Mouse (Mus musculus) intestine, embryonic 16.5 days (tissue): Measurements from ENCODE around the gene Slco1c1. TPM values are rescaled to one million over a fixed set of nuclear protein-coding genes. Genes with fewer than 3 reads are reported as not detected.

Source experiments
- ATAC-seq: fragments of 200-750 bp; cut with Nextera tagmentation; 2 replicates; pipeline ENCODE4 v1.8.0; 2017; ENCODE audit warnings: moderate TSS enrichment, moderate library complexity
- H3K27ac ChIP-seq: fragments of 300-500 bp; sonication (generic); 2 replicates; pipeline ENCODE4 v1.5.1; 2014; ENCODE audit warnings: mild to moderate bottlenecking, low read length
- H3K27me3 ChIP-seq: fragments of 300-500 bp; sonication (generic); replicated peaks from 2 replicates; pipeline ENCODE4 v1.6.1; 2014; ENCODE audit warnings: low read length, control low read depth, mixed read lengths; ENCODE audit not compliant: control insufficient read depth, insufficient read depth
- H3K36me3 ChIP-seq: fragments of 300-500 bp; sonication (generic); 2 replicates; pipeline ENCODE4 v1.6.1; 2014; ENCODE audit warnings: low read length, control low read depth; ENCODE audit not compliant: control insufficient read depth, insufficient read depth
- H3K4me1 ChIP-seq: fragments of 300-500 bp; sonication (generic); 2 replicates; pipeline ENCODE4 v1.6.1; 2014; ENCODE audit warnings: low read length, control low read depth, mixed read lengths; ENCODE audit not compliant: control insufficient read depth, insufficient read depth
- H3K4me2 ChIP-seq: fragments of 300-500 bp; sonication (generic); 2 replicates; pipeline ENCODE4 v1.6.1; 2014; ENCODE audit warnings: low read depth, low read length, control low read depth
- H3K4me3 ChIP-seq: fragments of 300-500 bp; sonication (generic); 2 replicates; pipeline ENCODE4 v1.5.1; 2014; ENCODE audit warnings: mild to moderate bottlenecking, low read length
- H3K9ac ChIP-seq: fragments of 300-500 bp; sonication (generic); 2 replicates; pipeline ENCODE4 v1.6.1; 2014; ENCODE audit warnings: low read depth, low read length
- H3K9me3 ChIP-seq: fragments of 300-500 bp; sonication (generic); 2 replicates; pipeline ENCODE4 v1.6.1; 2016; ENCODE audit warnings: low read length, control low read depth; ENCODE audit not compliant: control insufficient read depth
- WGBS: fragments of 180-500 bp; shearing (Covaris S2); extraction: QIAGEN DNeasy Blood & Tissue Kit; methylation state at CpG from one replicate; pipeline ENCODE4 v1.1.7; 2014; 5-methylcytosine and 5-hydroxymethylcytosine counted together
- polyA plus RNA-seq: library from polyadenylated mRNA; unstranded; fragments of >200 nt; fragmentation: Nextera tagmentation; extraction: Ambion mirVana; gene quantifications from 2 replicates; pipeline ENCODE4 v1.2.1, GENCODE M21; 2015

The Slco1c1 gene
- polyA plus RNA-seq, 1 experiment from 2014 or later, result 0.09 TPM

DNA sequence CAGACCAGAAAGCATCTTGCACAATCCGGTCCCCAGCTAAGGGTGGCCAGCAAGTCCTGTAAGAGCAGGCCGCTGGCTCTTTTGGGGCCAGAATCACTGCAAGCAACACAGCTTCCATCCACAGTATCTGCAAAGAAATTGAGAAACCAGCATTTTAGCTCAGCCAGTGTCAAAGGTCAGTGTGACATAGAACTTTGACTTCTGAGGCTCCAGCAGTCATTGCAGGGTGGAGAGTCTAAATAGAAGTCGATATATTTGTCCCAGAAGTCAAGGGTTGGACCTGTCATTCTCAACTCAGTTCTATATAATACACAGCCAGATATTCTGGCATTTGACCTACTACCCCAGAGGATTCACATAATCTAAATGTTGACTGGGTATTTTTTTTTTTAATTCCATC lies 91.2 kb downstream of the Slco1c1 start:
- H3K4me2 ChIP-seq, result no peak overlapping the region
- H3K36me3 ChIP-seq, result no peaks in the 10 kb centered on the region
- H3K27ac ChIP-seq, result no peak overlapping the region
- WGBS, result 88% methylated on average over 3 of the region's 3 CpGs
- no peaks in the 10 kb centered on the region for H3K4me1 ChIP-seq
- H3K9me3 ChIP-seq, result no peaks in the 10 kb centered on the region
- no peak overlapping the region for H3K9ac ChIP-seq
- no peak overlapping the region for H3K4me3 ChIP-seq
- no peaks in the 10 kb centered on the region for H3K27me3 ChIP-seq
- ATAC-seq, result no peak

Other genes with a start within 250 kb of the Slco1c1 start
- 0.10 TPM in 1 of 2 replicates, not detected in the other for gene Slco1b2, start 105.2 kb downstream of the Slco1c1 start, polyA plus RNA-seq
- gene Gm5724, start 249.4 kb downstream of the Slco1c1 start, polyA plus RNA-seq, result not detected in 2 replicates